9 mouse cellular contexts compared by ENCODE assay signal in the genomic region with DNA sequence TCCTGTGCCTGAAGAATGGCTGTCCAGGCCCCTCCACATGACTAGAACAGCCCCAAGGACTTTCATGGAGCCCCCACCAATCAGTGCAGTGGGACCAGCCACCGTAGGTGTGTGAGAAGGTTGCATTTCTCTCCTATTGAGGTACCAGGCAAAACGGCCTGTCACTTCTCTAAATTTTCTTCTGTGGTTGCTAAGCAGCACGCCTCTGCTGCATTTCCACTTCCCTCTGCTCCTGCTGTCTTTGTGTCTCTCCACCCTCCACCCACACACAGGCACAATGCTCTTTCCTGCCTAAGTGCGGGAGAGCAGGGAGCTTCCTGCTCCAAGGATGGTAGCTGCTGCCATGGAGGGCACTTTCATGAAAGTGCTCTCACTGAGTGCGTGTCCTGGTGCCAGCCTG. TPM values are rescaled to one million over a fixed set of nuclear protein-coding genes. Genes with fewer than 3 reads are reported as not detected.
A peak's percentile ranks its signal among the peaks of the same experiment; 100 is the strongest.
DNase-seq lines count a peak whose midpoint lies in the region; ATAC-seq and TF ChIP-seq lines count a peak whose summit lies in the region.
"Had no signal": no experiment of that assay in that cellular context is flagged by ENCODE, and none has a peak within 500 bp of the region (broad histone marks: within the 10 kb centered on the region; RNA-seq: fewer than 3 reads in every experiment).

No protein-coding gene starts in this region.

- H3K4me3 ChIP-seq in kidney, adult 2 months (ENCODE audit: insufficient read depth, low read depth, low read length), result no peak overlapping the region
- H3K4me3 ChIP-seq: heart, embryonic 13.5 days had no signal

- intact Hi-C loops in left cerebral cortex, postnatal 25 days (cut with DNase I), result loop anchor here (1.0 to 2.0 kb wide), 2 partner anchors 8 to 60 kb away; a partner anchor contains a TSS

- no peak for TF ChIP-seq CTCF in kidney, adult 2 months (conservative IDR thresholded peaks at IDR 0.05; ENCODE audit: insufficient read depth, insufficient read length, low read depth, low read length)

- H3K27ac ChIP-seq in kidney, adult 2 months (ENCODE audit: insufficient read depth, low read depth, low read length), result no peak overlapping the region
- H3K27ac ChIP-seq: heart, embryonic 13.5 days had no signal

- H3K36me3 ChIP-seq in kidney, adult 2 months (ENCODE audit: control insufficient read depth, insufficient read depth, low read length), result no peaks in the 10 kb centered on the region
- H3K36me3 ChIP-seq: heart, embryonic 13.5 days had no signal

- DNase-seq in kidney, postnatal 10 days, result peak; percentile 30
- DNase-seq in kidney, postnatal 14 days, result no peak
- peak; percentile 44 to 67 for DNase-seq in frontal cortex, postnatal 25 days (ENCODE audit: low spot score in 2 of 2)
- peak; percentile 86 to 98 for DNase-seq in left cerebral cortex, postnatal 25 days (ENCODE audit: low spot score in 2 of 2)
- peak; percentile 87 to 95 for DNase-seq in right cerebral cortex, postnatal 10 days (ENCODE audit: low spot score in 2 of 2)
- no peak for DNase-seq in ovary, postnatal 10 days (ENCODE audit: low spot score)
- DNase-seq in kidney, adult 2 months, result no peak

- ATAC-seq in inflammation-experienced regulatory T-cells, adult 6 months, result no peak

- no peaks in the 10 kb centered on the region; the same call in 1 of the 2 replicates for H3K4me1 ChIP-seq in kidney, adult 2 months (ENCODE audit: control insufficient read depth, insufficient read depth, low read length)

- H3K27me3 ChIP-seq in kidney, adult 2 months (replicated peaks; ENCODE audit: control insufficient read depth, insufficient read depth, low read length), result no peaks in the 10 kb centered on the region
- H3K27me3 ChIP-seq: heart, embryonic 13.5 days had no signal

- WGBS in kidney, adult 2 months, result 54% methylated on average over 5 of the region's 5 CpGs

- no peak for TF ChIP-seq POLR2A in kidney, adult 2 months (IDR thresholded peaks at IDR 0.05; ENCODE audit: low read depth, low read length)

RNA-seq across cellular contexts. Expression of a gene that starts 59.0 kb away (rescaled TPM):
- 100 to 1,000 TPM; 182 to 185 TPM for total RNA-seq in left cerebral cortex, postnatal 25 days (2021)
- 10 to 100 TPM in 2 of 3 experiments, 1 to 10 TPM in 1; 10.0 to 16.4 (median 14.8) TPM for polyA plus RNA-seq in inflammation-experienced regulatory T-cells, adult 6 months (2017; shearing (Covaris generic))
- polyA plus RNA-seq in kidney, adult 2 months (2012; rRNA removed), result 5.7 and 6.0 TPM in 2 replicates

Comparison
In these comparisons a context has a peak if more than half of its experiments do, and no peak if none do; other contexts are left out.
1. DNase-seq: peak in kidney, postnatal 10 days (single experiment), frontal cortex, postnatal 25 days (2 of 2), left cerebral cortex, postnatal 25 days (2 of 2) and right cerebral cortex, postnatal 10 days (2 of 2); none in kidney, postnatal 14 days (single experiment), ovary, postnatal 10 days (single experiment) and kidney, adult 2 months (single experiment).